Mouse (Mus musculus): ENCODE measurements at regions not wholly inside any gene's neighbourhood (a gene's known extent, or its start where the extent isn't known, plus 50 kb on each side); places are given as distances from the start of the nearest gene placed in this dataset.
A peak's percentile ranks its signal among the peaks of the same experiment; 100 is the strongest.

- DNase-seq (ENCODE audit: low spot score in 2 of 2), result peak; percentile 41 to 68
Measured at GRCm38 (mm10) chr6:28184781-28185180, 49.8 kb upstream of the Grm8 start.

Data from layer of hippocampus, adult 18-20 months (tissue).